Mouse (Mus musculus) midbrain, postnatal 0 days (tissue): ENCODE results near the gene Rgmb. TPM values are rescaled to one million over a fixed set of nuclear protein-coding genes. Genes with fewer than 3 reads are reported as not detected.

ENCODE experiments used
- ATAC-seq: fragments of 200-750 bp; cut with Nextera tagmentation; 2 replicates; pipeline ENCODE4 v1.8.0; 2017; ENCODE audit warnings: moderate number of reproducible peaks, mild to moderate bottlenecking, moderate TSS enrichment, moderate library complexity; ENCODE audit not compliant: low FRiP score
- DNase-seq: peaks from one replicate; pipeline ENCODE4 v3.0.0-alpha.2; 2015; ENCODE audit warnings: low spot score
- H3K27ac ChIP-seq: fragments of 300-500 bp; sonication (generic); 2 replicates; pipeline ENCODE4 v1.5.1; 2014; ENCODE audit warnings: low read depth, mild to moderate bottlenecking, low read length, mixed read lengths
- H3K27me3 ChIP-seq: fragments of 300-500 bp; sonication (generic); 2 replicates; pipeline ENCODE4 v1.6.1; 2014; ENCODE audit warnings: low read length, control low read depth, mixed read lengths; ENCODE audit not compliant: insufficient read depth
- H3K36me3 ChIP-seq: fragments of 300-500 bp; sonication (generic); 2 replicates; pipeline ENCODE4 v1.6.1; 2014; ENCODE audit warnings: low read length, control low read depth, mixed read lengths; ENCODE audit not compliant: insufficient read depth
- H3K4me1 ChIP-seq: fragments of 300-500 bp; sonication (generic); 2 replicates; pipeline ENCODE4 v1.6.1; 2014; ENCODE audit warnings: mild to moderate bottlenecking, control low read depth, antibody characterized with exemption, low read length, mixed read lengths; ENCODE audit not compliant: insufficient read depth
- H3K4me2 ChIP-seq: fragments of 300-500 bp; sonication (generic); 2 replicates; pipeline ENCODE4 v1.6.1; 2014; ENCODE audit warnings: low read depth, mild to moderate bottlenecking, low read length, mixed read lengths; ENCODE audit not compliant: poor library complexity, severe bottlenecking
- H3K4me3 ChIP-seq: fragments of 300-500 bp; sonication (generic); 2 replicates; pipeline ENCODE4 v1.5.1; 2014; ENCODE audit warnings: low read depth, mild to moderate bottlenecking, low read length, moderate library complexity
- H3K9ac ChIP-seq: fragments of 300-500 bp; sonication (generic); replicated peaks from 2 replicates; pipeline ENCODE4 v1.6.1; 2014; ENCODE audit warnings: mild to moderate bottlenecking, low read length, moderate library complexity, mixed read lengths; ENCODE audit not compliant: poor library complexity, severe bottlenecking
- H3K9me3 ChIP-seq: fragments of 300-500 bp; sonication (generic); 2 replicates; pipeline ENCODE4 v1.6.1; 2016; ENCODE audit warnings: low read length, control low read depth
- CTCF ChIP-seq: IDR thresholded peaks from 2 replicates; pipeline ENCODE4 v1.5.1; 2016; ENCODE audit warnings: antibody characterized with exemption, mild to moderate bottlenecking
- WGBS: fragments of 180-500 bp; shearing (Covaris S2); extraction: QIAGEN DNeasy Blood & Tissue Kit; methylation state at CpG from one replicate; pipeline ENCODE4 v1.1.7; 2014; 5-methylcytosine and 5-hydroxymethylcytosine counted together
- polyA plus RNA-seq: library from polyadenylated mRNA; unstranded; fragments of >200 nt; fragmentation: Nextera tagmentation; extraction: Ambion mirVana; gene quantifications from 2 replicates; pipeline ENCODE4 v1.2.1, GENCODE M21; 2015
- total RNA-seq: library from RNA; depleted of rRNA; stranded (reverse); fragments of >200 nt; gene quantifications from 2 replicates; pipeline ENCODE4 v1.2.3, GENCODE M21; 2014

The Rgmb gene
- total and polyA plus RNA-seq, 2 experiments from 2014 or later = 55.2 to 112 TPM

GRCm38 (mm10) chr17:15820146-15820545 lies 10.7 kb downstream of the Rgmb start:
- no peak for ATAC-seq
- no peaks in the 10 kb centered on the region for H3K9me3 ChIP-seq
- H3K9ac ChIP-seq = no peak overlapping the region
- no peaks in the 10 kb centered on the region for H3K27me3 ChIP-seq
- DNase-seq = no peak
- H3K27ac ChIP-seq = no peak overlapping the region
- 61% methylated on average over 6 of the region's 6 CpGs for WGBS
- no peak overlapping the region for H3K4me2 ChIP-seq
- H3K4me3 ChIP-seq = no peak overlapping the region
- no peak for TF ChIP-seq CTCF
- peaks cover 2% of the 10 kb centered on the region; the same call in 1 of the 2 replicates for H3K4me1 ChIP-seq
- no peaks in the 10 kb centered on the region for H3K36me3 ChIP-seq

- ATAC-seq (no peak), DNase-seq (no peak)
- no peaks in the 10 kb centered on the region for H3K9me3 ChIP-seq
- no peaks in the 10 kb centered on the region for H3K36me3 ChIP-seq
- H3K4me2 ChIP-seq = no peak overlapping the region
- no peak overlapping the region for H3K4me3 ChIP-seq
- H3K9ac ChIP-seq = no peak overlapping the region
- WGBS = 80% methylated on average over 8 of the region's 8 CpGs
- no peaks in the 10 kb centered on the region for H3K27me3 ChIP-seq
- no peak for TF ChIP-seq CTCF
- H3K27ac ChIP-seq = no peak overlapping the region
- no peaks in the 10 kb centered on the region; the same call in 1 of the 2 replicates for H3K4me1 ChIP-seq
Measured at GRCm38 (mm10) chr17:15818372-15818771, 12.5 kb downstream of the Rgmb start.

GRCm38 (mm10) chr17:15817634-15818033 lies 13.2 kb downstream of the Rgmb start:
- no peak for TF ChIP-seq CTCF
- H3K4me3 ChIP-seq = no peak overlapping the region
- no peak overlapping the region for H3K4me2 ChIP-seq
- H3K9ac ChIP-seq = no peak overlapping the region
- H3K4me1 ChIP-seq = no peaks in the 10 kb centered on the region
- no peaks in the 10 kb centered on the region for H3K27me3 ChIP-seq
- H3K36me3 ChIP-seq = no peaks in the 10 kb centered on the region
- 91% methylated on average over 2 of the region's 2 CpGs for WGBS
- H3K9me3 ChIP-seq = no peaks in the 10 kb centered on the region
- ATAC-seq (no peak), DNase-seq (no peak)
- H3K27ac ChIP-seq = no peak overlapping the region

GRCm38 (mm10) chr17:15817096-15817450 lies 13.8 kb downstream of the Rgmb start:
- Histone ChIP-seq H3K4me3 (no peak overlapping the region), H3K9ac (no peak overlapping the region), H3K27ac (no peak overlapping the region), H3K4me2 (no peak overlapping the region), H3K4me1 (no peaks in the 10 kb centered on the region), H3K36me3 (no peaks in the 10 kb centered on the region), H3K9me3 (no peaks in the 10 kb centered on the region), H3K27me3 (no peaks in the 10 kb centered on the region)
- WGBS = 86% methylated on average over 5 of the region's 5 CpGs
- DNase-seq (no peak), ATAC-seq (no peak)
- no peak for TF ChIP-seq CTCF

DNA sequence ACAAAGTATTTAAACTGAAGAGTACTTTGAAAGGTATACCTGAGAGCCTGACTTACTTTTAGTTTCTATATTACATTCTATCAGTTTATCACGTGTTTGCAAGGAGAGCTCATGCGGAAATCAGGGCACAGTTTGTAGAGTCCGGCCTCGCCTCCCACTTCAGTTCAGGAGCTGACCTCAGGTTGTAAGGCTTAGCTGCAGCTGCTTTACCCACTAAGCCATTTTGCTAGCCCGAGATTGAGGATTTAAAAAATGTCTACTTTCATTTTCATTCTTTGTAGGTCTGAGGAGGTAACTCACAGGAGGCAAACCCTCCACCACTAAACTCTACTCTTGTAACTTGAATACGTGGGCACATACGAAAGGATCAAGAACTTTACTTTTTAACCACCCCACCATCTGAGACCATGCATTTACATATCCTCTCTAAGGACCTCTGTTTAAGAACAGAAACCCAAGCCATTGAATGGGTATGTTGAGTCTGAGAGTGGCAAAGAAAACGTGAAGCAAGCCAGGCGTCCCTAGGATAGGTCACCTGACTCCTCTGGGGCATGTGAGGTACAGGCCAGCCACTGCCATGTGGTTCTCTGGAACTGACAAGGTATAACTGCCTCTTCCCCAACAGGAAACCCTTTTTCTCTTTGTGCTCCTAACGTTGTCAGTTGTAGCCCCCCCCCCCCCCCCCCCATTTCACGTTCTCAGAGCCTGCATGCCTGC lies 14.3 kb downstream of the Rgmb start:
- H3K9ac ChIP-seq = no peak overlapping the region
- 81% methylated on average over 11 of the region's 11 CpGs for WGBS
- TF ChIP-seq CTCF = no peak
- no peak overlapping the region for H3K27ac ChIP-seq
- ATAC-seq (no peak), DNase-seq (no peak)
- H3K9me3 ChIP-seq = no peaks in the 10 kb centered on the region
- H3K36me3 ChIP-seq = no peaks in the 10 kb centered on the region
- no peaks in the 10 kb centered on the region for H3K27me3 ChIP-seq
- H3K4me2 ChIP-seq = no peak overlapping the region
- no peaks in the 10 kb centered on the region for H3K4me1 ChIP-seq
- H3K4me3 ChIP-seq = no peak overlapping the region

- no peaks in the 10 kb centered on the region for H3K9me3 ChIP-seq
- TF ChIP-seq CTCF = no peak
- no peak overlapping the region for H3K4me2 ChIP-seq
- H3K27me3 ChIP-seq = no peaks in the 10 kb centered on the region
- ATAC-seq = no peak
- H3K27ac ChIP-seq = no peak overlapping the region
- H3K36me3 ChIP-seq = no peaks in the 10 kb centered on the region
- no peak overlapping the region for H3K4me3 ChIP-seq
- H3K4me1 ChIP-seq = no peaks in the 10 kb centered on the region
- DNase-seq = no peak
- no peak overlapping the region for H3K9ac ChIP-seq
- 82% methylated on average over 10 of the region's 10 CpGs for WGBS
Measured at GRCm38 (mm10) chr17:15815312-15816018, 15.4 kb downstream of the Rgmb start.
